In genomic region chr1:127459015-127459451, GRCm38 (mm10) we compare ENCODE assay signal across 8 mouse cellular contexts.
DNase-seq lines count a peak whose midpoint lies in the region; ATAC-seq and TF ChIP-seq lines count a peak whose summit lies in the region.

No protein-coding gene starts in this region.

- TF ChIP-seq POLR2A in cortical plate, adult 2 months (IDR thresholded peaks at IDR 0.05; ENCODE audit: extremely low read depth, insufficient read depth, low read length): no peak
- TF ChIP-seq POLR2A in liver, adult 2 months (IDR thresholded peaks at IDR 0.05; ENCODE audit: extremely low read depth, insufficient read depth, low read length): no peak

- no peak overlapping the region for H3K4me2 ChIP-seq in kidney, embryonic 15.5 days
- H3K4me2 ChIP-seq in neural tube, embryonic 13.5 days: no peak overlapping the region

- peaks cover 10% of the 10 kb centered on the region; the same call in 1 of the 2 replicates for H3K36me3 ChIP-seq in heart, embryonic 10.5 days
- H3K36me3 ChIP-seq in kidney, embryonic 15.5 days: peaks cover 8% of the 10 kb centered on the region
- H3K36me3 ChIP-seq in liver, adult 2 months (ENCODE audit: control insufficient read depth, insufficient read depth, low read length): no peaks in the 10 kb centered on the region
- H3K36me3 ChIP-seq in neural tube, embryonic 13.5 days: peaks cover 8% of the 10 kb centered on the region; the same call in 1 of the 2 replicates

- H3K9ac ChIP-seq in kidney, embryonic 15.5 days: no peak overlapping the region
- H3K9ac ChIP-seq in liver, adult 2 months (ENCODE audit: low read depth, low read length): no peak overlapping the region
- H3K9ac ChIP-seq in neural tube, embryonic 13.5 days: peak overlapping the region; percentile 60

- peak; percentile 59 to 61 for DNase-seq in B cell, adult 2 months
- peak; percentile 78 for DNase-seq in adipocyte (ENCODE audit: low spot score)
- peak; percentile 81 for DNase-seq in heart, embryonic 10.5 days (ENCODE audit: low spot score)
- DNase-seq in liver, adult 2 months (ENCODE audit: extremely low read depth, low read depth, low spot score): peak; percentile 45
- DNase-seq in thymus, postnatal 25 days: peak; percentile 67

- WGBS in heart, embryonic 10.5 days: 16% methylated on average over 6 of the region's 6 CpGs
- 6% methylated on average over 6 of the region's 6 CpGs for WGBS in kidney, embryonic 15.5 days
- WGBS in liver, adult 2 months: 7% methylated on average over 6 of the region's 6 CpGs
- WGBS in neural tube, embryonic 13.5 days: 6% methylated on average over 6 of the region's 6 CpGs

- H3K4me1 ChIP-seq in cortical plate, adult 2 months (ENCODE audit: control insufficient read depth, insufficient read depth, low read length): 0 out of 2 replicates have a peak, but pooled peaks cover 1% of the 10 kb centered on the region
- peaks cover 3% of the 10 kb centered on the region; the same call in 1 of the 2 replicates for H3K4me1 ChIP-seq in heart, embryonic 10.5 days
- H3K4me1 ChIP-seq in kidney, embryonic 15.5 days: peaks cover 28% of the 10 kb centered on the region
- no peaks in the 10 kb centered on the region for H3K4me1 ChIP-seq in liver, adult 2 months (ENCODE audit: control insufficient read depth, insufficient read depth, low read length)
- H3K4me1 ChIP-seq in neural tube, embryonic 13.5 days (replicated peaks): peaks cover 29% of the 10 kb centered on the region

- no peak overlapping the region for H3K27ac ChIP-seq in cortical plate, adult 2 months (ENCODE audit: insufficient read depth, low read length)
- no peak overlapping the region for H3K27ac ChIP-seq in heart, embryonic 10.5 days
- no peak overlapping the region for H3K27ac ChIP-seq in kidney, embryonic 15.5 days
- no peak overlapping the region for H3K27ac ChIP-seq in liver, adult 2 months (replicated peaks; ENCODE audit: insufficient read depth, low read depth, low read length)
- H3K27ac ChIP-seq in neural tube, embryonic 13.5 days (replicated peaks): peak overlapping the region; percentile 61

- peak; percentile 86 for TF ChIP-seq CTCF in cortical plate, adult 2 months (IDR thresholded peaks at IDR 0.05; ENCODE audit: extremely low read depth, insufficient read depth, low read length)
- TF ChIP-seq CTCF in liver, adult 2 months (IDR thresholded peaks at IDR 0.05; ENCODE audit: low read depth, low read length): peak; percentile 70

- H3K4me3 ChIP-seq in cortical plate, adult 2 months (ENCODE audit: insufficient read depth, low read length): no peak overlapping the region
- no peak overlapping the region for H3K4me3 ChIP-seq in heart, embryonic 10.5 days
- H3K4me3 ChIP-seq in kidney, embryonic 15.5 days (replicated peaks): no peak overlapping the region
- H3K4me3 ChIP-seq in liver, adult 2 months (ENCODE audit: insufficient read depth, low read depth, low read length): no peak overlapping the region
- H3K4me3 ChIP-seq in neural tube, embryonic 13.5 days: no peak overlapping the region

- H3K27me3 ChIP-seq in heart, embryonic 10.5 days (ENCODE audit: insufficient read depth, poor library complexity, severe bottlenecking): no peaks in the 10 kb centered on the region
- no peaks in the 10 kb centered on the region for H3K27me3 ChIP-seq in kidney, embryonic 15.5 days
- no peaks in the 10 kb centered on the region for H3K27me3 ChIP-seq in liver, adult 2 months (ENCODE audit: control insufficient read depth, insufficient read depth, low read length)
- no peaks in the 10 kb centered on the region for H3K27me3 ChIP-seq in neural tube, embryonic 13.5 days

- no peaks in the 10 kb centered on the region for H3K9me3 ChIP-seq in heart, embryonic 10.5 days
- H3K9me3 ChIP-seq in kidney, embryonic 15.5 days (replicated peaks): no peaks in the 10 kb centered on the region
- no peaks in the 10 kb centered on the region for H3K9me3 ChIP-seq in neural tube, embryonic 13.5 days

- H3K79me2 ChIP-seq in liver, adult 2 months (ENCODE audit: control insufficient read depth, insufficient read depth, low read length): no peaks in the 10 kb centered on the region

- peak; percentile 61; the same call in 1 of the 2 replicates for ATAC-seq in kidney, embryonic 15.5 days (replicated peaks; ENCODE audit: low FRiP score)
- peak; percentile 82 for ATAC-seq in neural tube, embryonic 13.5 days (ENCODE audit: low read depth)
